Mouse (Mus musculus) CD4-positive naive resting alpha-beta T cell, adult 57 days (primary cell): ENCODE measurements around the gene Nme1. TPM values are rescaled to one million over a fixed set of nuclear protein-coding genes. Genes with fewer than 3 reads are reported as not detected.

Source experiments
- total RNA-seq: library from RNA; stranded (reverse); gene quantifications from one replicate; pipeline ENCODE4 v1.2.4, GENCODE M21; 2023

Gene Nme1
- 42.9 TPM for total RNA-seq

DNA sequence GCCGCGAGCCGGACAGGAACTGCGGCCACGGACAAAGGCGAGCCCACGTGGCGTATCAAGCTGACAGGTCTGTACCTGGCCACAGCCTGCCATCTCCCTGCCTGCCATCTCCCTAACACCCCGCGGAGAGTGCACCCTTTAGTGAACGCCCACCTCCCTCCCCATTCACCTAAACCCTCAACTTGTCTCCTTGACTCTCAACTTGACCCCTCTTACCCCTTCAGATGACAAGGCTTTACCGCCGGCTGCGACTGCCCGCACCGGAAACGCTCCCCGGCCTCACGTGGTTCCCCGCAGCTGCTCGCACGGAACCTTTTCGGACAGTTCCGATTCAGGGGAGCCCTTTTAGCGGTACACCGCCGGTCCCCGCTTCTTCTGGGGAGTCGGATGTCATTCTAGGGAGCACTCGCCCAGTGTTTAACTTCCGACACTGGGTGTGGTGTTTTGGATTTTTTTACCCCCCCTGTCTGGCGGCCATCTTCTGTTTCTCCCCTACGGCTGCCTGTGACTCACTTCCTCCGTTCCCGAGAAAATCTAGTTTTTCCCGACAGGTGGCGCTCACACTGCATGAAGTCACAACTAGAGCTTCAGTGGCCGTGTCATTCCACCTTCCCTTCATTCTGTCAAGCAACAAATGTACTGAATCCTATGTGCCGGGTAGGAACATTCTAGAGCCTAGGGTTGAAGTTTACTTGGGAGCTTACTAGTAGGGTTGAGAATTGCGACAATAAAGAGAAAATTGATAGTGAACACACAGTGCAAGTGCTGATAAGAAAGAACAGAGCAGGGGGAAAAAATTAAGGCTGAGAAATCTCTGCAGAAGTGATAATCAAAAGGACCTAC, at the start of gene Nme1, which contains the start of gene Gm20390:
Gene Nme1 (minus strand): TSS at position 517 of the 843 bp plus-strand sequence.
Gene Gm20390 (minus strand): TSS at position 289 of the 843 bp plus-strand sequence.

GRCm38 (mm10) chr11:93995720-93996305, 27.5 kb upstream of the Nme1 start, which contains the start of gene Spag9:
Gene Spag9, plus strand, starts transcription at chr11:93996091.

DNA sequence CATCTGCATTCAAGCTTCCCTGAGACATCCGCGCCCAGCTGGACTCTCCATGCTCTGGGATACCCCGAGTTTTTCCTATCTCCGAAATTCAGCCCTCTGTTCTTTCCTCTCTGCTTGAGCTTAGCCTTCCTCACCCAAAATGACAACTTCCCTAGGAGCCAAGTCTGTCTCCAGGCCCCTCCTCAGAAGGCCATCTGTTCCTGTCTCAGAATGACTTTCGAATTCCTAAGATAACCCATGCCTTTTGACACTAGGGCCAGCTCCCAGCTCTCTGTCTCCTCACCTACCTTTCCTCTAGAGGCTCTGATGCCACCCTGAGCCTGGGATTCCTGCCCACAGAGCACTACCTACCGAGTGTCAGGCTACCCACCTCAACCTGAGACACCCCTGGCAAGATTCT, 12.2 kb downstream of the Nme1 start, which contains the start of gene Nme2:
Gene Nme2 (minus strand): TSS at position 101 of the 400 bp plus-strand sequence.

Other genes starting within 250 kb of the Nme1 start
- 55.0 TPM for gene Utp18, start 82.8 kb downstream of the Nme1 start, total RNA-seq
- 64.4 TPM for gene Mbtd1, start 82.7 kb downstream of the Nme1 start, total RNA-seq
- gene Nme2, start 12.3 kb downstream of the Nme1 start, total RNA-seq: 266 TPM
- gene Gm20390, start 228 bp downstream of the Nme1 start, total RNA-seq: 45.6 TPM
- gene Spag9, start 27.6 kb upstream of the Nme1 start, total RNA-seq: 85.0 TPM
- 122 TPM for gene Tob1, start 242.9 kb upstream of the Nme1 start, total RNA-seq